Mouse (Mus musculus) midbrain, embryonic 11.5 days (tissue): Measurements from ENCODE around the gene Tigd3. TPM values are rescaled to one million over a fixed set of nuclear protein-coding genes. Genes with fewer than 3 reads are reported as not detected.

Experiments
- ATAC-seq: fragments of 200-750 bp; cut with Nextera tagmentation; 2 replicates; pipeline ENCODE4 v1.8.0; 2017; ENCODE audit warnings: moderate TSS enrichment, moderate library complexity; ENCODE audit not compliant: low FRiP score
- DNase-seq: peaks from one replicate; pipeline ENCODE4 v3.0.0; 2015; ENCODE audit warnings: low spot score; ENCODE audit errors: missing footprints
- H3K27ac ChIP-seq: fragments of 300-500 bp; sonication (generic); 2 replicates; pipeline ENCODE4 v1.5.1; 2014; ENCODE audit warnings: low read depth, low read length
- H3K27me3 ChIP-seq: fragments of 300-500 bp; sonication (generic); 2 replicates; pipeline ENCODE4 v1.6.1; 2014; ENCODE audit warnings: mild to moderate bottlenecking, low read length, moderate library complexity, mixed read lengths; ENCODE audit not compliant: control insufficient read depth, insufficient read depth
- H3K36me3 ChIP-seq: fragments of 300-500 bp; sonication (generic); 2 replicates; pipeline ENCODE4 v1.6.1; 2014; ENCODE audit warnings: mild to moderate bottlenecking, low read length, moderate library complexity, mixed read lengths; ENCODE audit not compliant: control insufficient read depth, insufficient read depth
- H3K4me1 ChIP-seq: fragments of 300-500 bp; sonication (generic); 2 replicates; pipeline ENCODE4 v1.6.1; 2014; ENCODE audit warnings: low read length; ENCODE audit not compliant: control insufficient read depth, insufficient read depth
- H3K4me2 ChIP-seq: fragments of 300-500 bp; sonication (generic); 2 replicates; pipeline ENCODE4 v1.6.1; 2014; ENCODE audit warnings: mild to moderate bottlenecking, moderate library complexity
- H3K4me3 ChIP-seq: fragments of 300-500 bp; sonication (generic); 2 replicates; pipeline ENCODE4 v1.5.1; 2014; ENCODE audit warnings: low read depth, low read length
- H3K9ac ChIP-seq: fragments of 300-500 bp; sonication (generic); 2 replicates; pipeline ENCODE4 v1.6.1; 2014; ENCODE audit warnings: low read length
- H3K9me3 ChIP-seq: fragments of 300-500 bp; sonication (generic); 2 replicates; pipeline ENCODE4 v1.6.1; 2016; ENCODE audit warnings: low read length; ENCODE audit not compliant: control insufficient read depth
- WGBS: fragments of 180-500 bp; shearing (Covaris S2); extraction: QIAGEN DNeasy Blood & Tissue Kit; methylation state at CpG from one replicate; pipeline ENCODE4 v1.1.7; 2014; 5-methylcytosine and 5-hydroxymethylcytosine counted together
- polyA plus RNA-seq: library from polyadenylated mRNA; unstranded; fragments of >200 nt; fragmentation: Nextera tagmentation; extraction: Ambion mirVana; gene quantifications from 2 replicates; pipeline ENCODE4 v1.2.1, GENCODE M21; 2014

Gene Tigd3
- polyA plus RNA-seq, 1 experiment from 2014 or later, result 7.3 TPM

DNA sequence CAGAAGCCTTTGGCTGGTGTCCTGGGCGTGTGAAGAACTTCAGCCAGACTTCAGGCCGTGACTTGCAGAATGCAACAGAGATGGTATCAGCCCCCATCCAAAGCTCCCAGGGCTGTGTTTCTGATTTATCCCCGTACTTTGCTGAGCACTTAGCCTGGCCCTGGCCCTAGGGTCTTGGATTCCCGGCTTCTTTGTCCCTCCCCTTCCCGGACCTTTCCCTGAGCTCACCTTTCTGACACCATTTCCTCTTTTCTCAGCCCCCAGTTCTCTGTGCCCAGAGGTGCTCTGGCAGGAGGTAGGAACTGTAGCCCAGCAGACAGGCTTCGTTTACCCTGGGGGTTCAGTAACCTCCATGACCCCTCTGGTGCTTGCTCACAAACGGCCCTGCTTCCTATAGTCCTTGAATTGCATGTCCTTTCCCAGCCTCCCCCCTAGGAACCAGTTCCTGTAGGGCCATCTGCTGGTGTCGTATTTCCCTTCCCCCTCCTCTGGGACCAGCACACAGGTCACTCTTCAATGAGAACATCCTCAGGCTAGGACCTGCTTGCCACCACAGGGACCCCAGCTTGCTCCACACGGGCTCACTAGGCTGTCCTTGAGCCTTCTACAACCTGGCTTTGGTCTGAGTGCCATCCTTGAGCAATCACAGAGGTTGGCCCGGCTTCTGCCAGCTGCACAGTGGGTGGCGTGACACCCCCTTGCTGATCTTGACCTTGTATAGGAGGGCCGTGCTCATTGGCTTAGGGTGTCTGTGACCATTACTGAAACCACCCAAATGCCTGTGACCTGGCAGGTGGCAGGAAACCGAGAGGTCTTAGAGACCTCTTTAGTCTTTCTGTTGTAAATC, 44.9 kb downstream of the Tigd3 start:
- Histone ChIP-seq H3K4me3 (no peak overlapping the region), H3K4me1 (peaks cover 49% of the 10 kb centered on the region)
- ATAC-seq, result no peak

DNA sequence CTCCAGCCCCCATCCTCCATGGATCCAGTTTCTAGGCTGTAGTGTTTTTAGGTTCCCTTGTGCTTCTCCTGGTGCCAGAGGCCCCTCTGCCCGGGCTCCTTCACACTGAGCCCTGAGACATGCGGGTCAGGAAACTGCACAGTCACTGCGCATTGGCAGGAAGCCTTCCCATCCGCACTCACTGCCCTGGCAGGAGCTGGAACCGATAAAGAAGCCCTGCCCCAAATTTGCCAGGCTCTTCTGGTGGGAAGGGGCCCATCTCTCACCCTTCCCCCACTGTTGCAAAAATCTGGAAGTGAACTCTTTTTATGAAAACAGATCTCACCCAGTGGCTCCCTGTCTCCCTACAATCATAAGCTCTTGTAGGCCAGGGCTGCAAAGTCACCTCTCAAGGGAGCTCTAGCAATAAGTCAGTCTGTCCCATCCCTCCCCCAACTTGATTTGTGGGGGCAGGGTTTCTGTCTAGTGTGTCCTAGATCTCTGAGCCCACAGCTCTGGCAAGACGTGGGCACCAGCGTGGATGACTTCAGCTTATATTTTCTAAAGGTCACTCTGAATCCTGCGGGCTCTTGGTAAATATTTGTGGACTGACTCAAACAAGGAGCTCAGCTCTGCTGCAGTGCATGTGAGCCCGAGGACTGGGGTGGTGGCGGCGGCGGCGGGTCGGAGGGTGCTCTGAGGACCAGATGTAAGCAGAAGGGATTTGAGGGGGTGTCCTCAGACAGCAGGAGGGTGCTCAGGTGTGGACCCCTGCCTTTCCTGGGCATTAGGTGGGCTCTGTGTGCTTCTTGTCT, 45.7 kb downstream of the Tigd3 start:
- Histone ChIP-seq H3K4me3 (no peak overlapping the region), H3K4me2 (peak overlapping the region; percentile 13; the same call in 1 of the 2 replicates), H3K27me3 (no peaks in the 10 kb centered on the region), H3K9me3 (no peaks in the 10 kb centered on the region), H3K36me3 (peaks cover 6% of the 10 kb centered on the region; the same call in 1 of the 2 replicates), H3K9ac (peak overlapping the region; percentile 65), H3K4me1 (peaks cover 52% of the 10 kb centered on the region), H3K27ac (peak overlapping the region; percentile 20; the same call in 1 of the 2 replicates)
- WGBS, result 65% methylated on average over 14 of the region's 14 CpGs
- DNase-seq (no peak), ATAC-seq (no peak)

More for the DNA sequence above, 44.9 kb downstream of the Tigd3 start:
- Histone ChIP-seq H3K27ac (peak overlapping the region; percentile 20; the same call in 1 of the 2 replicates), H3K9ac (no peak overlapping the region; the same call in none of the 2 replicates), H3K27me3 (no peaks in the 10 kb centered on the region), H3K4me2 (no peak overlapping the region), H3K36me3 (peaks cover 6% of the 10 kb centered on the region; the same call in 1 of the 2 replicates), H3K9me3 (no peaks in the 10 kb centered on the region)
- DNase-seq, result no peak
- WGBS, result 42% methylated on average over 13 of the region's 13 CpGs

DNA sequence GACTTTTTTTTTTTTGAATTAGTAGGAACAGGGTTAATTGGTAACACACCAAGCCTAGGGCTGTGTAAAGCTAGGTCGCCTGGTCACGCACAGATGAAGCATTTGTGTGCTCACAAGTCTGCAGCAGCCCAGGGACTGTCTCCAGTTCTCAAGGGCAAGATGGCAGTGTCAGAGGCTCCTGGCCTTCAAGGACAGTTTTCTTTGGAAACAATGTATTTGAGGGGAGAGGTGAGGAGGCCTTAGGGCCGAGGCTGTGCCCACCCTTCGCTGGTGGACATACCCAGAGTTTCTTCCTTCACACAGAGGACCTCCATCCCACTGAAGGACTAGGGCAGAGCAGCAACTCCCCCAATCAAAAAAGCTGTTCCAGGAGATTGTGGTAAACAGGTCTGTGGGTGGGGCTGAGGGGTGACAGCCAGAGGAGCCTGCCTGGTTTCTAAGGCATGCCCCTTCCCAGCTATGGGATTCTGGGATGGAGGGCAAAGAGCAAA, 46.6 kb downstream of the Tigd3 start:
- ATAC-seq (no peak), DNase-seq (no peak)
- H3K9me3 ChIP-seq, result no peaks in the 10 kb centered on the region
- peak overlapping the region; percentile 57 for H3K4me2 ChIP-seq
- peak overlapping the region; percentile 65 for H3K9ac ChIP-seq
- no peaks in the 10 kb centered on the region for H3K27me3 ChIP-seq
- peaks cover 5% of the 10 kb centered on the region; the same call in 1 of the 2 replicates for H3K36me3 ChIP-seq
- H3K27ac ChIP-seq, result peak overlapping the region; percentile 97
- H3K4me1 ChIP-seq, result peaks cover 61% of the 10 kb centered on the region
- WGBS, result 60% methylated on average over 4 of the region's 4 CpGs
- H3K4me3 ChIP-seq, result no peak overlapping the region

DNA sequence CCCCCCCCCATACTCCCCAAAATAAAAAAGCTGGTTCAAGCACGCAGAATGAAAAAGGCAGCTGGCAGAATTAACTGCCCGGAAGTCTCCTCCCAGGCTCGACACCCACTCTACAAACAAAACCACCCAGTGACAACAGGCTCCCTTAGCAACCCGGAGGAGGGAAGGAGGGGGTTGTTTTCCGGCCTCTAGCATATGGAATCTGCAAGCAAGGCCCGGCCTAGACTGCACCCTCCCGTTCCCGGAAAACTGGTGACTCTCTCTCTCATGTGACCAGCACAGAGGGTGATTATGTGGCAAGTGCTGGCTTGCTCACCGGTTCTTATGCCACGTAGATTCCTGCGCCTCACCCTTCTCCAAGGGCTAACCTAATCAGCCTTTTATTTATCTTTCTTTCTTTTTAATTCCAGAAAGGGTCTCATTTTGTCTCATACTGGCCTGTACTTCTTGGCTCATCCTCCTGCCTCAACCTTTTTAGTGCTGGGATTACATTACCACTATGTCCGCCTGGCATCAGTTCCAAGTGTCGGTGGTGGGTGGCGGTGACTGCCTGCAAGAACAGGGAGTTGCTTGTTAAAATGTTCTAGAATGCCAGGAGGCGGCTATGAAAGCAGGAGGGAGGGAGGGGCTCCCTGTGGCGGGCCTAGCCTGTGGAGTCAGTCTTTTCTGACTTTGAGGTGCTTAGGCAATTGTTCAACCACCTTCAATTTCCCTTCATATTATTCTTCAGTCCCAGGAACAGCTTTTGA, 47.2 kb downstream of the Tigd3 start:
- Histone ChIP-seq H3K36me3 (no peaks in the 10 kb centered on the region), H3K4me3 (peak overlapping the region; percentile 27), H3K4me1 (peaks cover 67% of the 10 kb centered on the region), H3K9me3 (no peaks in the 10 kb centered on the region), H3K27ac (peak overlapping the region; percentile 97), H3K9ac (peak overlapping the region; percentile 65), H3K27me3 (no peaks in the 10 kb centered on the region), H3K4me2 (peak overlapping the region; percentile 57)
- WGBS, result 9% methylated on average over 16 of the region's 16 CpGs
- DNase-seq (peak; percentile 96), ATAC-seq (peak; percentile 85)

DNA sequence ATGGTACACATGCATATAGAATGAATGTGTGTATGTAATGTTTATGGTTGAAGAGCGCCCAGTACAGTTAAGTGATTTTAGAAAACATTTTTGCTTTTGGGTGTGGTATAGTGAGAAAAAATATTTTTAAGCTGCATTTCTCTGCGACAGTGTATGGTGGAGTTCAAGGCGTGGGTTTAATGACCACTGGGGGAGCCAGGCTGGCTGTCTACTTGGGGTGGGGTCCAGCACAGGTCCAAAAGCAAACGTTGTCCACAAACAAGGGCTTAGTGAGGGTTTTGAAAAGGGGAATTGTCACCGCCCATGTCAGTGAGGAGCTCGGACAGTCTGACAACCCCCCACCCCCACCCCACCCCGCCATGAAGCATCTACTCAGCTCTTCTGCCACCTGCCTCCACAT, 47.8 kb downstream of the Tigd3 start:
- no peaks in the 10 kb centered on the region for H3K36me3 ChIP-seq
- ATAC-seq, result peak; percentile 72
- peak overlapping the region; percentile 97 for H3K27ac ChIP-seq
- 1% methylated on average over 7 of the region's 7 CpGs for WGBS
- H3K27me3 ChIP-seq, result no peaks in the 10 kb centered on the region
- peak overlapping the region; percentile 57 for H3K4me2 ChIP-seq
- H3K9ac ChIP-seq, result peak overlapping the region; percentile 65
- peak overlapping the region; percentile 27 for H3K4me3 ChIP-seq
- peak; percentile 96 for DNase-seq
- peaks cover 71% of the 10 kb centered on the region for H3K4me1 ChIP-seq
- no peaks in the 10 kb centered on the region for H3K9me3 ChIP-seq

DNA sequence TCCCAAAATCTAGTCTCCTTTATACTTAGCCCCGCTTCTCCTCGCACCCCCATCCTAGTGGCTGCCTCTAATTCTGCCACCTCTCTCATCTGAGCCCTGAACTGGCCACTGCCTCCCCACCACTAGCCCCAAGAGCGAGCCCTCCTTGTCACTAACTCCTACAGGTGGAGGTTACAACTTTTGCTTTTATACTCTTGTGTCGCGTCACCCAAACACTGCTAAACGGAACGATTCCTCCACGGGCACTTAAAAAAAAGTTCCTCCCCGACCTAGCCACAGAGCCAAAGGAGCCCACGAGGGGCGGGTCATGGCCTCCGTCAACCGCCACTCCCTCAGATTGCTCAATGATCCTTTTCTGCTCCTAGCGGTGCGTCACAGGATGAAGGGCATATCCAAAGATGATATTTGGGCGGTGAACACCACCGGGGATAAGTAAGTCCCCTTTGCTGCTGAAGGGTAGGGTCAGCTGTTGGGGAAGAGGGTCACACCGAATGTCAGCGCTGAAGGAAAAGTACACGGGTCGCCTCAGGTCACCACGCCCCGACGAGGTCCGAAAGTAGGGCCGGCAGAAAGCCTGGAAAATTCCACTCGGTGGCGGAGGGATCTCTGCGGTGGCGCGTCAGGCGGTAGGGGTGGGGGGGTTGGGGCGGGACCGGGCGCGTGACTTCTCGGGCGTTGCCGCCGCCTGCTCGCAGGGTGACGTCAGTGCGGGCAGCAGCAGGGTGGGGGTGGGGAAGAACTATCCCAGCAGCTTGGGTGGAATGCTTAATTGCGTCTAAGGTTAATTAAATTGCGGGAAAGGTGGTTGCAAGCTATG, 48.4 kb downstream of the Tigd3 start:
- DNase-seq, result peak; percentile 99
- peak overlapping the region; percentile 57 for H3K4me2 ChIP-seq
- no peaks in the 10 kb centered on the region for H3K36me3 ChIP-seq
- peaks cover 71% of the 10 kb centered on the region for H3K4me1 ChIP-seq
- peak overlapping the region; percentile 65 for H3K9ac ChIP-seq
- WGBS, result 7% methylated on average over 45 of the region's 45 CpGs
- peak; percentile 66 for ATAC-seq
- no peaks in the 10 kb centered on the region for H3K9me3 ChIP-seq
- peak overlapping the region; percentile 97 for H3K27ac ChIP-seq
- H3K27me3 ChIP-seq, result no peaks in the 10 kb centered on the region
- peak overlapping the region; percentile 27 for H3K4me3 ChIP-seq

DNA sequence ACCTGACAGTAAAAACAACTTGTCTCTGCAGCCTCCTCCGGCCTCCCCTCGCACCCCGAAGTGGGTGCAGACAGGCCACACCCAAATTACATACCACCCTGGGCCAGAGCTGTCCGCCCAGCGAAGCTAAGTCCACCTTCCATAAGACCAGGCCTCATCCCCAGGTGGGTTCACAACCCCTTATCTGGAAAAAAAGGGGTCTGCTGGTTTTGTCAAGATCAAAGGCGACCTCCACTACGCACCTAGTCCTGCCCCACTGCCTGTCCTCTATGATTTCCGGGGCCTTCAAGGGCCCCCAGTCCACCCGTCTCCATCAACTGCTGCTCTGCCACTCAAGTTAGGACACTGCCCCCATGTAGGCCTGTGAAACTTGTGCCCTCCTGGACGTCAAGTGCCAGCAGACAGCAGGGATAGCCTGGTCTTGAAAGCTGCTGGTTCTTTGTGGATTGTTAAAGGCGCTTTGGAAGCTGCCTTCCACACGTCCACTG, 49.1 kb downstream of the Tigd3 start:
- no peaks in the 10 kb centered on the region for H3K9me3 ChIP-seq
- peak overlapping the region; percentile 57 for H3K4me2 ChIP-seq
- peak overlapping the region; percentile 71 for H3K27ac ChIP-seq
- WGBS, result 84% methylated on average over 12 of the region's 12 CpGs
- DNase-seq (no peak), ATAC-seq (no peak)
- H3K27me3 ChIP-seq, result no peaks in the 10 kb centered on the region
- peak overlapping the region; percentile 27; the same call in 1 of the 2 replicates for H3K4me3 ChIP-seq
- H3K4me1 ChIP-seq, result peaks cover 69% of the 10 kb centered on the region
- no peaks in the 10 kb centered on the region for H3K36me3 ChIP-seq
- peak overlapping the region; percentile 53 for H3K9ac ChIP-seq
